Mouse (Mus musculus) ES-E14 (cell line): ENCODE measurements around the gene March7.

Experiments used
- CHD2 ChIP-seq: IDR thresholded peaks from 2 replicates; pipeline ENCODE4 v1.6.1; 2014; ENCODE audit warnings: mild to moderate bottlenecking, low read depth, low read length, inconsistent platforms
- HCFC1 ChIP-seq: IDR thresholded peaks from 2 replicates; pipeline ENCODE4 v1.6.1; 2012; ENCODE audit warnings: low read length, inconsistent platforms, borderline replicate concordance; ENCODE audit not compliant: insufficient read depth

- TF ChIP-seq CHD2 (no peak), HCFC1 (no peak)
Observed at GRCm38 (mm10) chr2:60267567-60267966, 57.9 kb downstream of the March7 start.
